Comparison of ENCODE assay signal across 24 mouse cellular contexts in the genomic region with DNA sequence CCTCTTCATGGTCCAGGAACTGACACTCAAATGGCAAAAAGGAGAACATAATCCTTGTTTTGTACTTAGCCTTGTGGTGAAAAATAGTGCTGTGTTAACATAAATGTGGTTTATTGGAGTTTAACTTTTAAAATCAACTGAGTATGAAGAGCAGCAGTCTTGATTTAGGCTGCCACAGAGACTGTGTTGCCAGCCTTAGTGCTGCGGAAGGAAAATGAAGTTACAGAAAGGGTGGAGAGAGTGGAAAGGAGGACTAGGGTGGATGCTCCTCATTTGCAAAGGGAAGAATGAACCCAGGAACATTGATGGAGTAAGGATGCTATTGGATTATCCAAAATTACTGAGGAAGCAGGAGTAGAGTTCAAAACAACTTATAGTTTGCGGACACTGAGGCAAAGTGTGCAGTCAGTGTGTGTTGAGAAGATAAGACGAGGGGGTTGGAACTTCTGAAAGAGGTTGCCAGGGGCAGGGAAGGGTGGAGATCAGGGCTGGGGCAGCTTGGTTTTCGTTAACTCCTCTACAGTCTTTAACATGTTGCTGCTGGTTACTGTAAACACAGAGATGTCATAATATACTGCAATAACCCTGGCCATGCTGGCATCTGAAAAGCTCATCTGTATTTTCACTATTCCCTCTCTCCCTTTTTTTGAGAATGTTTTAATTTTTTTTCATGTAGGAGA. TPM values are rescaled to one million over a fixed set of nuclear protein-coding genes. Genes with fewer than 3 reads are reported as not detected.
A peak's percentile ranks its signal among the peaks of the same experiment; 100 is the strongest.
DNase-seq lines count a peak whose midpoint lies in the region; ATAC-seq and TF ChIP-seq lines count a peak whose summit lies in the region.
"Had no signal": no experiment of that assay in that cellular context is flagged by ENCODE, and none has a peak within 500 bp of the region (broad histone marks: within the 10 kb centered on the region; RNA-seq: fewer than 3 reads in every experiment).

No protein-coding gene starts in this region.

- H3K9ac ChIP-seq in heart, embryonic 12.5 days: no peak overlapping the region
- H3K9ac ChIP-seq in heart, adult 2 months (ENCODE audit: low read depth, low read length): no peak overlapping the region
- H3K9ac ChIP-seq in liver, embryonic 12.5 days: peak overlapping the region; percentile 52
- H3K9ac ChIP-seq: embryonic facial prominence, embryonic 13.5 days; heart, embryonic 13.5 days; hindbrain, embryonic 15.5 days; neural tube, embryonic 12.5 days had no signal

- no peak for TF ChIP-seq EP300 in heart, adult 2 months (IDR thresholded peaks at IDR 0.05; ENCODE audit: insufficient read depth, low read depth, low read length)

- ATAC-seq in heart, embryonic 12.5 days (ENCODE audit: insufficient number of reproducible peaks, low FRiP score): 0 out of 2 replicates have a peak, but pooled peaks have one; percentile 79
- ATAC-seq in liver, embryonic 12.5 days: peak; percentile 98

- 68% methylated on average over 4 of the region's 4 CpGs for WGBS in heart, embryonic 12.5 days
- WGBS in heart, adult 2 months: 75% methylated on average over 4 of the region's 4 CpGs
- 27% methylated on average over 4 of the region's 4 CpGs for WGBS in liver, embryonic 12.5 days (ENCODE audit: insufficient replicate concordance)

- H3K27me3 ChIP-seq in heart, embryonic 12.5 days (replicated peaks): no peaks in the 10 kb centered on the region
- H3K27me3 ChIP-seq in heart, adult 2 months (ENCODE audit: control insufficient read depth, insufficient read depth, low read length): no peaks in the 10 kb centered on the region
- no peaks in the 10 kb centered on the region for H3K27me3 ChIP-seq in liver, embryonic 12.5 days (replicated peaks)
- H3K27me3 ChIP-seq: embryonic facial prominence, embryonic 13.5 days; heart, embryonic 13.5 days; hindbrain, embryonic 15.5 days; neural tube, embryonic 12.5 days had no signal

- H3K27ac ChIP-seq in heart, embryonic 12.5 days (ENCODE audit: poor library complexity, severe bottlenecking): no peak overlapping the region
- no peak overlapping the region for H3K27ac ChIP-seq in heart, adult 2 months
- peak overlapping the region; percentile 89 for H3K27ac ChIP-seq in liver, embryonic 12.5 days
- H3K27ac ChIP-seq: embryonic facial prominence, embryonic 13.5 days; heart, embryonic 13.5 days; hindbrain, embryonic 15.5 days; midbrain, embryonic 10.5 days; neural tube, embryonic 12.5 days had no signal

- H3K79me2 ChIP-seq in heart, adult 2 months (replicated peaks; ENCODE audit: control insufficient read depth, insufficient read depth, low read length): no peaks in the 10 kb centered on the region

- H3K4me2 ChIP-seq in heart, embryonic 12.5 days: no peak overlapping the region
- H3K4me2 ChIP-seq in liver, embryonic 12.5 days: peak overlapping the region; percentile 56
- H3K4me2 ChIP-seq: embryonic facial prominence, embryonic 13.5 days; heart, embryonic 13.5 days; hindbrain, embryonic 15.5 days; neural tube, embryonic 12.5 days had no signal

- DNase-seq in heart, adult 2 months: no peak
- peak; percentile 73 for DNase-seq in c-Kit-positive CD71-positive TER-119-positive erythroid progenitor cells, embryonic 14.5 days (ENCODE audit: low spot score)
- DNase-seq in spleen, postnatal 10 days (ENCODE audit: low spot score in 2 of 2): peak; percentile 23 to 68
- no peak for DNase-seq in right cerebral cortex, postnatal 4 days
- DNase-seq in embryo, embryonic 11 days: no peak
- no peak for DNase-seq in adrenal gland, postnatal 10 days
- DNase-seq: adrenal gland, adult 8-10 months; cerebellum, adult 2 months; gastrocnemius, postnatal 25 days; heart, postnatal 36 days; kidney, adult 18-20 months; kidney, postnatal 36 days; layer of hippocampus, adult 9-11 months; lung, postnatal 10 days; right cerebral cortex, postnatal 25 days; thymus, adult 2 months had no signal

- no peak for TF ChIP-seq CTCF in heart, adult 2 months (IDR thresholded peaks at IDR 0.05)

- H3K9me3 ChIP-seq in heart, embryonic 12.5 days (replicated peaks): 0 out of 2 replicates have a peak, but pooled peaks cover 3% of the 10 kb centered on the region
- H3K9me3 ChIP-seq in liver, embryonic 12.5 days (replicated peaks): no peaks in the 10 kb centered on the region
- H3K9me3 ChIP-seq: embryonic facial prominence, embryonic 13.5 days; heart, embryonic 13.5 days; hindbrain, embryonic 15.5 days; midbrain, embryonic 10.5 days had no signal

- no peaks in the 10 kb centered on the region for H3K4me1 ChIP-seq in heart, embryonic 12.5 days (replicated peaks)
- no peaks in the 10 kb centered on the region; the same call in 1 of the 2 replicates for H3K4me1 ChIP-seq in heart, adult 2 months (ENCODE audit: control insufficient read depth, insufficient read depth, low read length)
- H3K4me1 ChIP-seq in liver, embryonic 12.5 days: peaks cover 39% of the 10 kb centered on the region
- H3K4me1 ChIP-seq: embryonic facial prominence, embryonic 13.5 days; heart, embryonic 13.5 days; hindbrain, embryonic 15.5 days; midbrain, embryonic 10.5 days; neural tube, embryonic 12.5 days had no signal

- intact Hi-C loops in heart, adult 2 months (cut with DNase I): no loop called here

- no peak for TF ChIP-seq POLR2A in heart, adult 2 months (IDR thresholded peaks at IDR 0.05; ENCODE audit: insufficient read depth, low read depth, low read length)

- H3K4me3 ChIP-seq in heart, embryonic 12.5 days: no peak overlapping the region
- H3K4me3 ChIP-seq in heart, adult 2 months: no peak overlapping the region
- no peak overlapping the region for H3K4me3 ChIP-seq in liver, embryonic 12.5 days
- H3K4me3 ChIP-seq: embryonic facial prominence, embryonic 13.5 days; heart, embryonic 13.5 days; hindbrain, embryonic 15.5 days; midbrain, embryonic 10.5 days; neural tube, embryonic 12.5 days had no signal

- no peaks in the 10 kb centered on the region for H3K36me3 ChIP-seq in heart, embryonic 12.5 days
- no peaks in the 10 kb centered on the region for H3K36me3 ChIP-seq in heart, adult 2 months (ENCODE audit: control insufficient read depth, insufficient read depth, low read length)
- H3K36me3 ChIP-seq in liver, embryonic 12.5 days: no peaks in the 10 kb centered on the region
- H3K36me3 ChIP-seq: embryonic facial prominence, embryonic 13.5 days; heart, embryonic 13.5 days; hindbrain, embryonic 15.5 days; midbrain, embryonic 10.5 days; neural tube, embryonic 12.5 days had no signal

RNA-seq across cellular contexts. Expression of gene Ghitm, which starts 28.3 kb away (rescaled TPM):
- polyA plus RNA-seq in heart, embryonic 12.5 days (2016; fragmentation: Nextera tagmentation; extraction: Ambion mirVana): 366 and 371 TPM in 2 replicates
- total RNA-seq in heart, adult 2 months (2021): 100 to 1,000 TPM; 604 to 677 TPM
- polyA plus RNA-seq in heart, adult 2 months (2012; rRNA removed): 328 and 496 TPM in 2 replicates
- 253 and 263 TPM in 2 replicates for polyA plus RNA-seq in liver, embryonic 12.5 days (2016; fragmentation: Nextera tagmentation; extraction: Ambion mirVana)
- 100 to 1,000 TPM; 681 to 719 TPM for total RNA-seq in adrenal gland, postnatal 10 days (2021)

RNA-seq across cellular contexts. Expression of gene 2610528A11Rik, which starts 49.6 kb away (rescaled TPM):
- 0.96 and 1.8 TPM in 2 replicates for polyA plus RNA-seq in heart, embryonic 12.5 days (2016; fragmentation: Nextera tagmentation; extraction: Ambion mirVana)
- total RNA-seq in heart, adult 2 months (2021): not detected
- 0.27 TPM in 1 of 2 replicates, not detected in the other for polyA plus RNA-seq in heart, adult 2 months (2012; rRNA removed)
- not detected in 2 replicates for polyA plus RNA-seq in liver, embryonic 12.5 days (2016; fragmentation: Nextera tagmentation; extraction: Ambion mirVana)
- total RNA-seq in adrenal gland, postnatal 10 days (2021): 1 to 10 TPM; 1.3 to 1.9 TPM
- total RNA-seq: heart, postnatal 36 days; monocyte, adult 5-6 weeks had no signal
- polyA plus RNA-seq: midbrain, embryonic 10.5 days had no signal

Comparison
In these comparisons a context has a peak if more than half of its experiments do, and no peak if none do; other contexts are left out.
1. DNase-seq: peak in c-Kit-positive CD71-positive TER-119-positive erythroid progenitor cells, embryonic 14.5 days (single experiment) and spleen, postnatal 10 days (2 of 2); none in heart, adult 2 months (0 of 2), right cerebral cortex, postnatal 4 days (single experiment), embryo, embryonic 11 days (single experiment) and adrenal gland, postnatal 10 days (single experiment).